Mouse (Mus musculus) ES-Bruce4 (cell line): Measurements from ENCODE around the gene Hcn2. TPM values are rescaled to one million over a fixed set of nuclear protein-coding genes. Genes with fewer than 3 reads are reported as not detected.

Experiments
- H3K27ac ChIP-seq: 2 replicates; pipeline ENCODE4 v1.5.1; 2012; ENCODE audit warnings: low read length, inconsistent platforms; ENCODE audit not compliant: insufficient read depth
- H3K27me3 ChIP-seq: 2 replicates; pipeline ENCODE4 v1.6.1; 2012; ENCODE audit warnings: mild to moderate bottlenecking, low read length, inconsistent platforms; ENCODE audit not compliant: control insufficient read depth, poor library complexity, insufficient read depth, severe bottlenecking
- H3K36me3 ChIP-seq: 2 replicates; pipeline ENCODE4 v1.6.1; 2012; ENCODE audit warnings: inconsistent platforms, mild to moderate bottlenecking, low read length, moderate library complexity; ENCODE audit not compliant: control insufficient read depth, poor library complexity, insufficient read depth, severe bottlenecking
- H3K4me1 ChIP-seq: one replicate; pipeline ENCODE4 v1.8.1; 2011; ENCODE audit warnings: low read length; ENCODE audit not compliant: control insufficient read depth, insufficient read depth
- H3K4me3 ChIP-seq: 2 replicates; pipeline ENCODE4 v1.5.1; 2011; ENCODE audit warnings: low read depth, mild to moderate bottlenecking, low read length
- H3K9ac ChIP-seq: 2 replicates; pipeline ENCODE4 v1.6.1; 2012; ENCODE audit warnings: low read depth, mild to moderate bottlenecking, inconsistent platforms; ENCODE audit not compliant: poor library complexity, severe bottlenecking
- H3K9me3 ChIP-seq: replicated peaks from 2 replicates; pipeline ENCODE4 v1.6.1; 2012; ENCODE audit warnings: mild to moderate bottlenecking, low read length, inconsistent platforms; ENCODE audit not compliant: control insufficient read depth, poor library complexity, insufficient read depth, severe bottlenecking
- CTCF ChIP-seq: IDR thresholded peaks from one replicate; pipeline ENCODE4 v1.8.1; 2011; ENCODE audit warnings: low read depth, low read length
- EP300 ChIP-seq: IDR thresholded peaks from 2 replicates; pipeline ENCODE4 v1.6.1; 2011; ENCODE audit warnings: low read depth, low read length; ENCODE audit not compliant: insufficient read depth
- POLR2A ChIP-seq: IDR thresholded peaks from one replicate; pipeline ENCODE4 v1.8.1; 2011; ENCODE audit warnings: low read length; ENCODE audit not compliant: insufficient read depth
- polyA plus RNA-seq: library from polyadenylated mRNA; stranded (reverse); fragments of >200 nt; gene quantifications from 2 replicates; pipeline ENCODE4 v1.2.4, GENCODE M21; 2011; ENCODE audit warnings: low read depth; ENCODE audit not compliant: missing spikeins, insufficient read depth, insufficient read length

Gene Hcn2
- polyA plus RNA-seq, 1 experiment = 7.3 TPM

GRCm38 (mm10) chr10:79686219-79686618 is 30.2 kb upstream of the Hcn2 start:
- Histone ChIP-seq H3K4me3 (no peak overlapping the region), H3K9me3 (no peaks in the 10 kb centered on the region), H3K27ac (no peak overlapping the region), H3K27me3 (no peaks in the 10 kb centered on the region), H3K36me3 (peaks cover 44% of the 10 kb centered on the region), H3K9ac (no peak overlapping the region), H3K4me1 (peaks cover 1% of the 10 kb centered on the region)
- no peak for TF ChIP-seq CTCF
- TF ChIP-seq EP300 = no peak
- no peak for TF ChIP-seq POLR2A

- Histone ChIP-seq H3K36me3 (peaks cover 44% of the 10 kb centered on the region), H3K27ac (no peak overlapping the region), H3K9me3 (no peaks in the 10 kb centered on the region), H3K9ac (no peak overlapping the region), H3K27me3 (no peaks in the 10 kb centered on the region), H3K4me1 (peaks cover 1% of the 10 kb centered on the region), H3K4me3 (no peak overlapping the region)
- TF ChIP-seq CTCF (no peak), EP300 (no peak), POLR2A (no peak)
Observed at GRCm38 (mm10) chr10:79686691-79687090, 29.7 kb upstream of the Hcn2 start.

DNA sequence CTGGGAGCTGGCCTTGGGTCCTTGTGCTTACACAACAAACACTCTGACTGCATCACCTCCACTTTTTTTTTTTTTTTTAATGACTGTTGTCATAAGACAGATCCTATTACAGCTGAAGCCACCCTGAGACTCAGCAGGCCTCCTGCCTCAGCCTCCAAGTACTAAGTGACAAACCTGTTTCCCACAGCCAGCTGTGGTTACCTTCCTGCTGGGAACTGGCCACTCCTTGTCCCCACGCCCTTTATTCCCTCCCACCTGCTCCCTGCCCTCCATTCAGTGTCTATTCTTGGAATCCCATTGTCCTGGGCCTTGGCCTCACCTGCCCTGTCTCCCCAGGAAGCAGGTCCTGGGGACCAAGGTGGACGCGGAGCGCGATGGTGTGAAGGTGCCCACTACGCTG is 28.9 kb upstream of the Hcn2 start:
- peaks cover 1% of the 10 kb centered on the region for H3K4me1 ChIP-seq
- no peak for TF ChIP-seq POLR2A
- TF ChIP-seq EP300 = peak; percentile 58
- TF ChIP-seq CTCF = no peak
- H3K27ac ChIP-seq = no peak overlapping the region
- peaks cover 44% of the 10 kb centered on the region for H3K36me3 ChIP-seq
- no peaks in the 10 kb centered on the region for H3K27me3 ChIP-seq
- H3K9me3 ChIP-seq = no peaks in the 10 kb centered on the region
- no peak overlapping the region for H3K4me3 ChIP-seq
- H3K9ac ChIP-seq = no peak overlapping the region

GRCm38 (mm10) chr10:79688720-79689119 is 27.7 kb upstream of the Hcn2 start, which contains the start of gene Gzmm:
TSS of gene Gzmm (plus strand) at chr10:79689020.
- no peak for TF ChIP-seq POLR2A
- TF ChIP-seq CTCF = no peak
- Histone ChIP-seq H3K4me1 (peaks cover 1% of the 10 kb centered on the region), H3K27ac (no peak within 1 kb of the TSS), H3K4me3 (no peak within 1 kb of the TSS), H3K9me3 (no peaks in the 10 kb centered on the region), H3K27me3 (no peaks in the 10 kb centered on the region), H3K9ac (no peak within 1 kb of the TSS), H3K36me3 (peaks cover 41% of the 10 kb centered on the region)

DNA sequence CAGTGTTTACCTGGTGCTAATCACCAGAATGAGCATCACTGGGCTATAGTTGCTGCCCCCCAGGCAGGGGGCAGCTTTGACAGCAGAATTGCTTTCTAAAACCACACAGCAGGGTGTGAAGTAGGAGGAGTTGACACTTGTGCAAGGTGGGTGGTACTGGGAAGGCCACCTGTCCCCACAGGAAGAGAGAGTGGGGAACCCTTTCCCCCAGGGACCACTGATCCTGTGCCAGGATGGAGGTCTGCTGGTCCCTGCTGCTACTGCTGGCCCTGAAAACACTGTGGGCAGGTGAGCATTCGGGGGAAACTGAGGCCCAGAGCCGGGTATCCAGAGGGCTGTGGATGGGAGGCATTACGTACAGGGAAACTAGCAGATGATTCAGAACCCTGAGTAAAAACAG is 27.3 kb upstream of the Hcn2 start:
- no peak overlapping the region for H3K9ac ChIP-seq
- no peaks in the 10 kb centered on the region for H3K9me3 ChIP-seq
- H3K4me3 ChIP-seq = no peak overlapping the region
- TF ChIP-seq POLR2A (no peak), EP300 (no peak), CTCF (no peak)
- no peak overlapping the region for H3K27ac ChIP-seq
- H3K4me1 ChIP-seq = peaks cover 1% of the 10 kb centered on the region
- no peaks in the 10 kb centered on the region for H3K27me3 ChIP-seq
- H3K36me3 ChIP-seq = peaks cover 38% of the 10 kb centered on the region

- Histone ChIP-seq H3K36me3 (peaks cover 13% of the 10 kb centered on the region), H3K9ac (no peak overlapping the region), H3K9me3 (no peaks in the 10 kb centered on the region), H3K27ac (no peak overlapping the region), H3K4me1 (peaks cover 2% of the 10 kb centered on the region), H3K4me3 (no peak overlapping the region), H3K27me3 (no peaks in the 10 kb centered on the region)
- no peak for TF ChIP-seq EP300
- TF ChIP-seq POLR2A = no peak
- no peak for TF ChIP-seq CTCF
Observed at GRCm38 (mm10) chr10:79691986-79692548, 24.4 kb upstream of the Hcn2 start.
